Mouse (Mus musculus): ENCODE measurements around the gene Serpinb7. TPM values are rescaled to one million over a fixed set of nuclear protein-coding genes. Genes with fewer than 3 reads are reported as not detected.

The Serpinb7 gene
- polyA plus RNA-seq, 1 experiment from 2014 or later, result not detected

DNA sequence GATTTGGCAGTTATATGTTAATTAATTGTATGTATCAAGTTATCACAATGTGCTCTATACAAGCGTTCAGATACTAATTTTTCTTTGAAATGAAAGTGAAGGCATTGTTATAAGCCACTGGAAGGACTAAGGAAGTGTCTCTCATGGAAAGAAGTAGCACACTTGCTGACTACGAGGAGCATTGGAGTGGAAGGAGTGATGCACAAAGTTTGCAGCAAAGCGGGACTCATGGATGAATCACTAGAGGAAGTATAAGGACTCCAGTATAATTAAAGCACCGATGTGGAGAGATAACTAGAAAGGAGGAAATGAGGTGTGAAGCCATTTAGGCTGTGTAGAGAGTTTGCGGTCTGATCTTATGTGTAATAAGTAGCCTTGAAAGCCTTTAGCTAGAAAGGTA, 45.9 kb downstream of the Serpinb7 start:
- 66% methylated on average over 5 of the region's 5 CpGs for WGBS
- H3K9me3 ChIP-seq (ENCODE audit: control insufficient read depth, low read length), result no peaks in the 10 kb centered on the region
- ATAC-seq (ENCODE audit: low FRiP score, low TSS enrichment), result no peak

DNA sequence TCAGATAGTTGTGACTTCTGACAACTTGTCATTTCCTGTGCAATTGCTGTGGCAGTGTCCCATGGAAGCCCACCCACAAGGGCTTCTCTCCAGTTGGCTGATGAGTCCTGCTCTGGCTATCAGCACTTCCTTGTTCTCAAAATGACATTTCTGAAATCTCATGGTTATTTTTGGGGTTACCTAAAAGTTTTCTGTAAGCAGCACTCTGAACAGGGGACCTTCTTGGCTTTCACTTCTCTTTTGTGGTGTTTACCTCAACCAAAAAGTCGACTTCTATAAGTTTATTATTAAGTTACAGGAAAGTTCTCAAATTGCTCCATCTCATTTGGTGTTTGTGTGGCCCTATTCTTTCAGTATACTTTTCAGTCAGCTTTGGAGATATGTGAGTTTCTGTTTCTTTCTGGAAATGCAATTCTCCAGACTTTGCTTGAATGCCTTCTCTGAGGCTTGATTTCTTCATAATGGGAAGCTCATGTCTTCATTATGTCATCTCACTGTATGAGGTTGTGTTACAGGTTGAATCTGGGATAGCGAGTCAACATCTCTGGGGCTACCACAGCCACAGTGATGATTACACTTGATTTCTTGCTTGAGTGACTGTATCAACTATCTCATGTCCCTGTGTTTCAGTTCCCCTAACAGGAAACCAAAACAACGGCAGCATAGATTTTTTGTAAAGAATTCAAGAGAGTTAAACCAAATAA, 47.9 kb downstream of the Serpinb7 start:
- Histone ChIP-seq H3K9me3 (ENCODE audit: control insufficient read depth, low read length) (no peaks in the 10 kb centered on the region), H3K36me3 (ENCODE audit: control insufficient read depth, insufficient read depth, low read length) (no peaks in the 10 kb centered on the region), H3K9ac (ENCODE audit: low read depth, low read length) (no peak overlapping the region), H3K4me2 (replicated peaks; ENCODE audit: low read depth, low read length) (no peak overlapping the region), H3K27ac (ENCODE audit: low read depth, low read length) (no peak overlapping the region), H3K27me3 (ENCODE audit: control insufficient read depth, insufficient read depth, low read length) (no peaks in the 10 kb centered on the region), H3K4me3 (ENCODE audit: low read length) (no peak overlapping the region), H3K4me1 (ENCODE audit: control insufficient read depth, insufficient read depth, low read length) (no peaks in the 10 kb centered on the region)
- 79% methylated on average over 3 of the region's 3 CpGs for WGBS
- ATAC-seq (ENCODE audit: low FRiP score, low TSS enrichment), result no peak

More for the DNA sequence above, 45.9 kb downstream of the Serpinb7 start:
- H3K4me1 ChIP-seq (ENCODE audit: control insufficient read depth, insufficient read depth, low read length), result no peaks in the 10 kb centered on the region
- H3K4me3 ChIP-seq (ENCODE audit: low read length), result no peak overlapping the region
- no peak overlapping the region for H3K9ac ChIP-seq (ENCODE audit: low read depth, low read length)
- no peaks in the 10 kb centered on the region for H3K27me3 ChIP-seq (ENCODE audit: control insufficient read depth, insufficient read depth, low read length)
- no peak overlapping the region for H3K4me2 ChIP-seq (replicated peaks; ENCODE audit: low read depth, low read length)
- H3K36me3 ChIP-seq (ENCODE audit: control insufficient read depth, insufficient read depth, low read length), result no peaks in the 10 kb centered on the region
- no peak overlapping the region for H3K27ac ChIP-seq (ENCODE audit: low read depth, low read length)

DNA sequence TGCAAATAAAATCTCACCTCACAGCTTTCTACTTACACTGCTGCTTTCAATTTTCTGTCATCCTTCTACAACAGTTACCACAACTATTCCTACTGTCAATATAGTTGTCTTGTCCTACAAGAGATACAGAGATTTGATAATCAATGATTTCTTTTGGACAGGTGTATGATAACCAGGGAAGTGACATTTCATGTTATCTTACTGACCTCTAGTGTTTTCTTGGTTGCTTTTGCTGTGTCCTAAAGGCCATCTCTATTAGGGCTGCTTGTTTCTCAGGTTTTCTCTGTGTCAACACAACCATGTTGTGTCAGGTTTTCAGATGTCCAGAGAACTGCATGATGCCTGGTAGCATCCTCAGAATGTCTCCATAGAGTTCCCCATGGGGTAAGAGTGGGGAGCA, 80.5 kb downstream of the Serpinb7 start:
- H3K9me3 ChIP-seq (ENCODE audit: control insufficient read depth, low read length), result no peaks in the 10 kb centered on the region
- H3K9ac ChIP-seq (ENCODE audit: low read depth, low read length), result no peak overlapping the region
- H3K27ac ChIP-seq (ENCODE audit: low read depth, low read length), result no peak overlapping the region
- no peaks in the 10 kb centered on the region for H3K36me3 ChIP-seq (ENCODE audit: control insufficient read depth, insufficient read depth, low read length)
- no peak overlapping the region for H3K4me3 ChIP-seq (ENCODE audit: low read length)
- no peak overlapping the region for H3K4me2 ChIP-seq (replicated peaks; ENCODE audit: low read depth, low read length)
- no peaks in the 10 kb centered on the region for H3K4me1 ChIP-seq (ENCODE audit: control insufficient read depth, insufficient read depth, low read length)
- ATAC-seq (ENCODE audit: low FRiP score, low TSS enrichment), result no peak
- no peaks in the 10 kb centered on the region for H3K27me3 ChIP-seq (ENCODE audit: control insufficient read depth, insufficient read depth, low read length)

DNA sequence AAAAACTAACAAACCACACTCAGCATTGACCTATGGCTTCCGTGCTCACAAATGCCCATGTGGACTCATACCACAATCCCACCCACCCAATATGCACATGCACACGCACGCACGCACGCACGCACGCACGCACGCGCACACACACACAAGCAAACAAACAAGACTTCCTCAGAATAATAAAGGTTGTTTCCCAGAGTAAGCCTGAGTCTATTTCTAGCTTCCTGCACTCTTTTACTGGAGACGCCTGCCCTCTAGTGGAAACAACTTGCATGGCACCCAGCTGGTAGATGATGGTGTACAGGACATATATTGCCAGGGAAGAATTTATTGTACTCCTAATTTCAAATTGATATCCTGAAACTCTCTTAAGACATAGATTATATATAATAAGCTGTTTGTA, 82.0 kb downstream of the Serpinb7 start:
- no peak overlapping the region for H3K4me3 ChIP-seq (ENCODE audit: low read length)
- H3K9ac ChIP-seq (ENCODE audit: low read depth, low read length), result no peak overlapping the region
- H3K27me3 ChIP-seq (ENCODE audit: control insufficient read depth, insufficient read depth, low read length), result no peaks in the 10 kb centered on the region
- no peaks in the 10 kb centered on the region for H3K9me3 ChIP-seq (ENCODE audit: control insufficient read depth, low read length)
- H3K4me1 ChIP-seq (ENCODE audit: control insufficient read depth, insufficient read depth, low read length), result no peaks in the 10 kb centered on the region
- H3K36me3 ChIP-seq (ENCODE audit: control insufficient read depth, insufficient read depth, low read length), result no peaks in the 10 kb centered on the region
- no peak overlapping the region for H3K27ac ChIP-seq (ENCODE audit: low read depth, low read length)
- WGBS, result 28% methylated on average over 11 of the region's 11 CpGs
- ATAC-seq (ENCODE audit: low FRiP score, low TSS enrichment), result peak; percentile 92
- no peak overlapping the region; the same call in 1 of the 2 replicates for H3K4me2 ChIP-seq (replicated peaks; ENCODE audit: low read depth, low read length)

DNA sequence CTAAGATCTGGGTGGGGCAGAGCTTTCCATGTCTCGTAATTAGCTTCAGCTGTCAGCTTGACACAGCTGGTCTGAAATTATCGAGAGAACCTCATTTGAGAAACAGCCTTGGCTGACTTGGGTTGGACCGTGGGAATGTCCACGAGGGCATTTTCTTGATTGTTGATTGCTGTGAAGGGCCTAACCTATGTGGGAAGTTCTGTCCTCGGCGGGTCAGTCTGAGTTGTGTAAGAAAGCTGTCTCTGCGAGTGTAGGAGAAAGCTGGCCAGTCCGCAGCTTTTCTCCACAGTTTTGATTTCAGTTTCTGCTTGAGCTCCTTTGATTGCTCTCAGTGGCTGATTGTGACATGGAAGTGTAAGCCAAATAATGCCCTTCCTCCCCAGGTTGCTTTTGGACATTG, 90.1 kb downstream of the Serpinb7 start:
- WGBS, result 73% methylated on average over 8 of the region's 8 CpGs
- Histone ChIP-seq H3K27ac (ENCODE audit: low read depth, low read length) (no peak overlapping the region), H3K36me3 (ENCODE audit: control insufficient read depth, insufficient read depth, low read length) (no peaks in the 10 kb centered on the region), H3K4me3 (ENCODE audit: low read length) (no peak overlapping the region), H3K27me3 (ENCODE audit: control insufficient read depth, insufficient read depth, low read length) (no peaks in the 10 kb centered on the region), H3K9me3 (ENCODE audit: control insufficient read depth, low read length) (no peaks in the 10 kb centered on the region), H3K4me1 (ENCODE audit: control insufficient read depth, insufficient read depth, low read length) (no peaks in the 10 kb centered on the region), H3K9ac (ENCODE audit: low read depth, low read length) (no peak overlapping the region), H3K4me2 (replicated peaks; ENCODE audit: low read depth, low read length) (no peak overlapping the region)
- ATAC-seq (ENCODE audit: low FRiP score, low TSS enrichment), result no peak

DNA sequence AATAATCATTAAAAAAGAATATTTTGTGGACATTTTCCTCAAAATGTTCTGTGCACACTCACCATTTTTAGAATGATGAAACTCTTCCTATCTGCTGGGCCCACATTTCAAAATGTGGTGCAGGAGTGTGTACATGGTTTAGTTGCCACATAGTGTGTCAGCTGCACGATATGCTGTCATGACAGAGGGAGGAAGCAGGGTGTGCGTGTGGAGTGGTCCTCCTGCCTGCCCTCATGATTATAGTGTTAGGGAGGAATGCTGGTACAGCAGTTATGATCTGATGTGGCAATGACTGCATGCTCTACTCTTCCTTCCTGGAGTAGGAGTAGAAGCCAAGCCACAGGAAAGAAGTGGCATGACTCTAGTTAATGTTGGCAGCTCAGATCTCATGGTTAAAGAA, 97.3 kb downstream of the Serpinb7 start:
- Histone ChIP-seq H3K4me2 (replicated peaks; ENCODE audit: low read depth, low read length) (no peak overlapping the region), H3K4me3 (ENCODE audit: low read length) (no peak overlapping the region), H3K4me1 (ENCODE audit: control insufficient read depth, insufficient read depth, low read length) (no peaks in the 10 kb centered on the region), H3K27ac (ENCODE audit: low read depth, low read length) (no peak overlapping the region), H3K9me3 (ENCODE audit: control insufficient read depth, low read length) (no peaks in the 10 kb centered on the region), H3K27me3 (ENCODE audit: control insufficient read depth, insufficient read depth, low read length) (no peaks in the 10 kb centered on the region), H3K9ac (ENCODE audit: low read depth, low read length) (no peak overlapping the region), H3K36me3 (ENCODE audit: control insufficient read depth, insufficient read depth, low read length) (no peaks in the 10 kb centered on the region)
- ATAC-seq (ENCODE audit: low FRiP score, low TSS enrichment), result no peak
- WGBS, result 77% methylated on average over 2 of the region's 2 CpGs

DNA sequence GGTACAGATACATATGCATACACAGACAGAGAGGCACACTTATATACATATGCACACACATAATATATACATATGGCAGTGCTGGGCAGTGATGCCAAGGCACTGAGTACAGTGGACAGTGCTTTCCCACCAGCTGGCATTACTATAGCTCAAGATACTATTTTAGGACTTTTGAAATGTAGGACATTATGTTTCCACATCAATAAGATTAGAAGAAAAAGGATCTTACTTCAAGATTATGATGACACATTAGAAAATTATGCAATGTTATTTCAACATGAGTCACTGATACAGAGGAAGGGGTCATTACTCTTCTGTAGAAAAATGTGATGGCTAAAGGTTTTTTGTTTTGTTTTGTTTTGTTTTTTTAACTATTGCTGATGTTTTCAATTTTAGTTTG, 102.6 kb downstream of the Serpinb7 start:
- no peak overlapping the region for H3K27ac ChIP-seq (ENCODE audit: low read depth, low read length)
- no peak overlapping the region for H3K4me2 ChIP-seq (replicated peaks; ENCODE audit: low read depth, low read length)
- H3K9me3 ChIP-seq (ENCODE audit: control insufficient read depth, low read length), result no peaks in the 10 kb centered on the region
- H3K27me3 ChIP-seq (ENCODE audit: control insufficient read depth, insufficient read depth, low read length), result no peaks in the 10 kb centered on the region
- H3K4me3 ChIP-seq (ENCODE audit: low read length), result no peak overlapping the region
- H3K4me1 ChIP-seq (ENCODE audit: control insufficient read depth, insufficient read depth, low read length), result no peaks in the 10 kb centered on the region
- H3K36me3 ChIP-seq (ENCODE audit: control insufficient read depth, insufficient read depth, low read length), result no peaks in the 10 kb centered on the region
- ATAC-seq (ENCODE audit: low FRiP score, low TSS enrichment), result no peak
- no peak overlapping the region for H3K9ac ChIP-seq (ENCODE audit: low read depth, low read length)

Other genes starting within 250 kb of the Serpinb7 start
- not detected in 2 replicates for gene Serpinb3b, start 121.3 kb upstream of the Serpinb7 start, polyA plus RNA-seq (2014; fragmentation: Nextera tagmentation; extraction: Ambion mirVana)
- gene Serpinb3c, start 121.3 kb upstream of the Serpinb7 start, polyA plus RNA-seq (2014; fragmentation: Nextera tagmentation; extraction: Ambion mirVana), result not detected in 2 replicates
- not detected in 2 replicates for gene Serpinb11, start 38.5 kb upstream of the Serpinb7 start, polyA plus RNA-seq (2014; fragmentation: Nextera tagmentation; extraction: Ambion mirVana)
- gene Serpinb2, start 111.8 kb downstream of the Serpinb7 start, polyA plus RNA-seq (2014; fragmentation: Nextera tagmentation; extraction: Ambion mirVana), result 0.14 and 0.19 TPM in 2 replicates
- 0.49 and 0.57 TPM in 2 replicates for gene Serpinb8, start 190.4 kb downstream of the Serpinb7 start, polyA plus RNA-seq (2014; fragmentation: Nextera tagmentation; extraction: Ambion mirVana)

Data from kidney, embryonic 14.5 days (tissue).